ENCODE assay signal across 12 mouse cellular contexts in genomic region chr16:14308245-14309073, GRCm38 (mm10). TPM values are rescaled to one million over a fixed set of nuclear protein-coding genes. Genes with fewer than 3 reads are reported as not detected.
DNase-seq lines count a peak whose midpoint lies in the region; ATAC-seq and TF ChIP-seq lines count a peak whose summit lies in the region.
"Had no signal": no experiment of that assay in that cellular context is flagged by ENCODE, and none has a peak within 500 bp of the region (broad histone marks: within the 10 kb centered on the region; RNA-seq: fewer than 3 reads in every experiment).

No protein-coding gene starts in this region.

- peaks cover 5% of the 10 kb centered on the region; the same call in 1 of the 2 replicates for H3K36me3 ChIP-seq in heart, embryonic 11.5 days (ENCODE audit: control insufficient read depth, insufficient read depth, low read length)

- H3K4me3 ChIP-seq in heart, embryonic 11.5 days (ENCODE audit: low read depth, low read length) = no peak overlapping the region
- no peak overlapping the region for H3K4me3 ChIP-seq in bone marrow, adult 2 months (replicated peaks; ENCODE audit: control insufficient read depth, low read depth, low read length)
- H3K4me3 ChIP-seq: hindbrain, embryonic 12.5 days; midbrain, embryonic 13.5 days had no signal

- peak; percentile 68 for ATAC-seq in heart, embryonic 11.5 days (replicated peaks; ENCODE audit: insufficient number of reproducible peaks, low FRiP score, low TSS enrichment)
- peak; percentile 79 for ATAC-seq in megakaryocyte progenitor cell, adult 5-6 weeks (replicated peaks; ENCODE audit: poor library complexity)
- ATAC-seq: midbrain, embryonic 13.5 days had no signal

- no peaks in the 10 kb centered on the region for H3K27me3 ChIP-seq in heart, embryonic 11.5 days (ENCODE audit: control insufficient read depth, insufficient read depth, low read length)
- H3K27me3 ChIP-seq: hindbrain, embryonic 12.5 days; midbrain, embryonic 13.5 days had no signal

- no peaks in the 10 kb centered on the region for H3K4me1 ChIP-seq in heart, embryonic 11.5 days (ENCODE audit: control insufficient read depth, insufficient read depth, low read length)
- no peaks in the 10 kb centered on the region; the same call in none of the 2 replicates for H3K4me1 ChIP-seq in bone marrow, adult 2 months (ENCODE audit: control insufficient read depth, insufficient read depth, low read length)
- H3K4me1 ChIP-seq: hindbrain, embryonic 12.5 days had no signal

- TF ChIP-seq POLR2A in bone marrow, adult 2 months (IDR thresholded peaks at IDR 0.05; ENCODE audit: borderline replicate concordance, control insufficient read depth, low read depth, low read length) = no peak

- no peak for DNase-seq in heart, postnatal 10 days
- peak; percentile 5 for DNase-seq in gonadal fat pad, adult 2 months (ENCODE audit: low read depth)
- DNase-seq in right cerebral cortex, postnatal 36 days (ENCODE audit: low spot score in 2 of 2) = no peak
- no peak for DNase-seq in cerebellum, adult 9-10 months
- no peak for DNase-seq in layer of hippocampus, adult 9-11 months
- DNase-seq: lung, postnatal 10 days; thymus, postnatal 14 days had no signal

- intact Hi-C loops in heart, postnatal 10 days (cut with DNase I) = no loop called here

- no peak overlapping the region for H3K9ac ChIP-seq in heart, embryonic 11.5 days (ENCODE audit: low read depth, low read length)
- H3K9ac ChIP-seq: hindbrain, embryonic 12.5 days; midbrain, embryonic 13.5 days had no signal

- peak overlapping the region; percentile 2; the same call in 1 of the 2 replicates for H3K4me2 ChIP-seq in heart, embryonic 11.5 days
- H3K4me2 ChIP-seq: hindbrain, embryonic 12.5 days; midbrain, embryonic 13.5 days had no signal

- peak overlapping the region; percentile 38; the same call in 1 of the 2 replicates for H3K27ac ChIP-seq in heart, embryonic 11.5 days (ENCODE audit: low read depth, low read length)
- peak overlapping the region; percentile 50; the same call in 1 of the 2 replicates for H3K27ac ChIP-seq in bone marrow, adult 2 months (ENCODE audit: control insufficient read depth, insufficient read depth, low read depth, low read length, poor library complexity)
- H3K27ac ChIP-seq: hindbrain, embryonic 12.5 days; midbrain, embryonic 13.5 days had no signal

- TF ChIP-seq CTCF in bone marrow, adult 2 months (IDR thresholded peaks at IDR 0.05; ENCODE audit: control insufficient read depth, insufficient read depth, low read length) = no peak

- 73% methylated on average over 6 of the region's 6 CpGs for WGBS in heart, embryonic 11.5 days (ENCODE audit: insufficient replicate concordance)
- WGBS in bone marrow, adult 2 months = 57% methylated on average over 6 of the region's 6 CpGs

- no peaks in the 10 kb centered on the region for H3K9me3 ChIP-seq in heart, embryonic 11.5 days (replicated peaks; ENCODE audit: control insufficient read depth, low read length)
- H3K9me3 ChIP-seq: hindbrain, embryonic 12.5 days; midbrain, embryonic 13.5 days had no signal

RNA-seq across cellular contexts. Expression of gene Fopnl, which starts 8.7 kb away (rescaled TPM):
- 107 and 112 TPM in 2 replicates for polyA plus RNA-seq in heart, embryonic 11.5 days (2014; fragmentation: Nextera tagmentation; extraction: Ambion mirVana)
- total RNA-seq in heart, postnatal 10 days (2021) = 10 to 100 TPM; 59.7 to 66.1 TPM
- 45.6 and 59.1 TPM in 2 replicates for polyA plus RNA-seq in bone marrow, adult 2 months (2011; ENCODE audit: insufficient read depth, insufficient read length, low replicate concordance, missing spikeins)
- 56.3 and 73.7 TPM in 2 replicates for polyA plus RNA-seq in gonadal fat pad, adult 2 months (2012; rRNA removed)
- 65.4 and 85.3 TPM in 2 replicates for total RNA-seq in megakaryocyte progenitor cell, adult 5-6 weeks (2015)
- total RNA-seq in megakaryocyte progenitor cell, adult 5-6 weeks (2017) = 33.9 and 35.0 TPM in 2 replicates

RNA-seq across cellular contexts. Expression of gene Myh11, which starts 17.3 kb away (rescaled TPM):
- 1.5 and 1.8 TPM in 2 replicates for polyA plus RNA-seq in heart, embryonic 11.5 days (2014; fragmentation: Nextera tagmentation; extraction: Ambion mirVana)
- total RNA-seq in heart, postnatal 10 days (2021) = 10 to 100 TPM; 23.3 to 27.3 TPM
- polyA plus RNA-seq in bone marrow, adult 2 months (2011; ENCODE audit: insufficient read depth, insufficient read length, low replicate concordance, missing spikeins) = 0.31 and 1.1 TPM in 2 replicates
- polyA plus RNA-seq in gonadal fat pad, adult 2 months (2012; rRNA removed) = 119 and 132 TPM in 2 replicates
- not detected in 2 replicates for total RNA-seq in megakaryocyte progenitor cell, adult 5-6 weeks (2015)
- 0.04 and 0.07 TPM in 2 replicates for total RNA-seq in megakaryocyte progenitor cell, adult 5-6 weeks (2017)

RNA-seq across cellular contexts. Expression of gene Abcc1, which starts 52.9 kb away (rescaled TPM):
- 2.7 and 3.0 TPM in 2 replicates for polyA plus RNA-seq in heart, embryonic 11.5 days (2014; fragmentation: Nextera tagmentation; extraction: Ambion mirVana)
- 10 to 100 TPM; 22.5 to 30.4 TPM for total RNA-seq in heart, postnatal 10 days (2021)
- 3.9 and 9.1 TPM in 2 replicates for polyA plus RNA-seq in bone marrow, adult 2 months (2011; ENCODE audit: insufficient read depth, insufficient read length, low replicate concordance, missing spikeins)
- polyA plus RNA-seq in gonadal fat pad, adult 2 months (2012; rRNA removed) = 44.4 and 48.5 TPM in 2 replicates
- 25.9 and 30.6 TPM in 2 replicates for total RNA-seq in megakaryocyte progenitor cell, adult 5-6 weeks (2015)
- total RNA-seq in megakaryocyte progenitor cell, adult 5-6 weeks (2017) = 28.8 and 35.6 TPM in 2 replicates

Comparison
In these comparisons a context has a peak if more than half of its experiments do, and no peak if none do; other contexts are left out.
1. RNA of gene Myh11, which starts 17.3 kb away (polyA plus RNA-seq): 119 to 132 TPM in gonadal fat pad, adult 2 months; 1.5 to 1.8 TPM in heart, embryonic 11.5 days and 0.31 to 1.1 TPM in bone marrow, adult 2 months; every median in the first group is over 10 times any median in the second.